7 mouse cellular contexts compared by ENCODE assay signal in the genomic region with DNA sequence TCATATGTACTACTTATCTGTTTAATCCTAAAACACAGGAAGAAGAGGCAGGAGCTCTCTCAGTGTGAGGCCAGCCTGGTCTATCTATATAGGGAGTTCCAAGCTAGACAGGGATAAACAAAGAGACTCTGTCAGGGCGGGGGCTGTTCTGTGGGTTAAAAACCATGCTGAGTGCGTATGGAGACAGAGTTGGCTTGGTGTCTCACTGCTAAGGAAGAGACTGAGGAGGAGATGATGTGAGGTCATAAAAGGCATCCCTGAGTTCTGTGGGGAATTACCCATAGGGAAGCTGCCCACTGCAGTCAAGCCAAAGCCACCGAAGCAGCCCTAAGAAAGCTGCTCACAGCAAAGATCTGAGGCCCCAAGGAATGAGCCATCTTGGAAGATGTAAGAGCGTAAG. TPM values are rescaled to one million over a fixed set of nuclear protein-coding genes. Genes with fewer than 3 reads are reported as not detected.
DNase-seq lines count a peak whose midpoint lies in the region; ATAC-seq and TF ChIP-seq lines count a peak whose summit lies in the region.

TSS of gene Snn (plus strand) at position 301 of the 400 bp plus-strand sequence.

- no peaks in the 10 kb centered on the region for H3K9me3 ChIP-seq in intestine, embryonic 16.5 days (ENCODE audit: control insufficient read depth, low read length)
- H3K9me3 ChIP-seq in neural tube, embryonic 14.5 days (ENCODE audit: control insufficient read depth, low read length) = no peaks in the 10 kb centered on the region

- H3K9ac ChIP-seq in intestine, embryonic 16.5 days (ENCODE audit: low read depth, low read length) = no peak within 1 kb of the TSS
- no peak within 1 kb of the TSS for H3K9ac ChIP-seq in neural tube, embryonic 14.5 days (replicated peaks; ENCODE audit: low read depth, low read length)

- H3K27me3 ChIP-seq in thymus, adult 2 months (ENCODE audit: control insufficient read depth, insufficient read depth, low read length) = no peaks in the 10 kb centered on the region
- H3K27me3 ChIP-seq in intestine, embryonic 16.5 days (replicated peaks; ENCODE audit: control insufficient read depth, insufficient read depth, low read length) = no peaks in the 10 kb centered on the region
- H3K27me3 ChIP-seq in neural tube, embryonic 14.5 days (ENCODE audit: control insufficient read depth, insufficient read depth, low read length) = no peaks in the 10 kb centered on the region

- no peak within 1 kb of the TSS for H3K4me3 ChIP-seq in thymus, adult 2 months (ENCODE audit: control insufficient read depth, insufficient read depth, low read length)
- H3K4me3 ChIP-seq in intestine, embryonic 16.5 days (ENCODE audit: low read length) = no peak within 1 kb of the TSS
- no peak within 1 kb of the TSS for H3K4me3 ChIP-seq in neural tube, embryonic 14.5 days (ENCODE audit: low read depth, low read length)

- H3K4me2 ChIP-seq in intestine, embryonic 16.5 days (ENCODE audit: low read depth, low read length) = no peak within 1 kb of the TSS
- H3K4me2 ChIP-seq in neural tube, embryonic 14.5 days (ENCODE audit: low read depth, low read length) = no peak within 1 kb of the TSS

- DNase-seq in thymus, adult 2 months = no peak
- DNase-seq in thymus, postnatal 25 days = no peak
- DNase-seq in gonadal fat pad, adult 2 months (ENCODE audit: low read depth) = no peak
- DNase-seq in spleen, postnatal 4 days (ENCODE audit: low spot score in 2 of 2) = no peak

- TF ChIP-seq POLR2A in thymus, adult 2 months (IDR thresholded peaks at IDR 0.05; ENCODE audit: control insufficient read depth, extremely low read depth, insufficient read depth, low read length, poor library complexity) = no peak

- peaks cover 15% of the 10 kb centered on the region for H3K4me1 ChIP-seq in thymus, adult 2 months (replicated peaks; ENCODE audit: control insufficient read depth, insufficient read depth, low read length)
- peaks cover 11% of the 10 kb centered on the region for H3K4me1 ChIP-seq in intestine, embryonic 16.5 days (ENCODE audit: control insufficient read depth, insufficient read depth, low read length)
- H3K4me1 ChIP-seq in neural tube, embryonic 14.5 days (ENCODE audit: control insufficient read depth, insufficient read depth, low read length) = peaks cover 15% of the 10 kb centered on the region

- 93% methylated on average over 4 of the region's 4 CpGs for WGBS in thymus, adult 2 months
- WGBS in intestine, embryonic 16.5 days = 82% methylated on average over 4 of the region's 4 CpGs
- WGBS in neural tube, embryonic 14.5 days = 83% methylated on average over 4 of the region's 4 CpGs

- ATAC-seq in intestine, embryonic 16.5 days = no peak
- ATAC-seq in neural tube, embryonic 14.5 days (ENCODE audit: low read depth) = no peak
- no peak for ATAC-seq in frontal cortex, adult (ENCODE audit: low TSS enrichment)

- no peaks in the 10 kb centered on the region for H3K36me3 ChIP-seq in thymus, adult 2 months (ENCODE audit: control insufficient read depth, insufficient read depth, low read length)
- no peaks in the 10 kb centered on the region for H3K36me3 ChIP-seq in intestine, embryonic 16.5 days (ENCODE audit: control insufficient read depth, insufficient read depth, low read length)
- no peaks in the 10 kb centered on the region for H3K36me3 ChIP-seq in neural tube, embryonic 14.5 days (ENCODE audit: control insufficient read depth, insufficient read depth, low read length)

- no peak within 1 kb of the TSS for H3K27ac ChIP-seq in thymus, adult 2 months (ENCODE audit: control insufficient read depth, insufficient read depth, low read length)
- no peak within 1 kb of the TSS for H3K27ac ChIP-seq in intestine, embryonic 16.5 days (ENCODE audit: low read length)
- no peak within 1 kb of the TSS for H3K27ac ChIP-seq in neural tube, embryonic 14.5 days (ENCODE audit: low read depth, low read length)

- TF ChIP-seq CTCF in thymus, adult 2 months (IDR thresholded peaks at IDR 0.05; ENCODE audit: borderline replicate concordance, control insufficient read depth, extremely low read depth, insufficient read depth, low read length, poor library complexity) = no peak

RNA-seq across cellular contexts. Expression of gene Snn, which starts in this region (rescaled TPM):
- 78.6 and 85.4 TPM in 2 replicates for polyA plus RNA-seq in thymus, adult 2 months (2012; rRNA removed)
- polyA plus RNA-seq in gonadal fat pad, adult 2 months (2012; rRNA removed) = 25.3 and 28.0 TPM in 2 replicates
- 19.1 and 20.4 TPM in 2 replicates for polyA plus RNA-seq in intestine, embryonic 16.5 days (2015; fragmentation: Nextera tagmentation; extraction: Ambion mirVana)
- 133 and 142 TPM in 2 replicates for polyA plus RNA-seq in neural tube, embryonic 14.5 days (2014; fragmentation: Nextera tagmentation; extraction: Ambion mirVana)
